In genomic region chr9:57068266-57068665, GRCm38 (mm10) we compare ENCODE assay signal across 20 mouse cellular contexts. TPM values are rescaled to one million over a fixed set of nuclear protein-coding genes. Genes with fewer than 3 reads are reported as not detected.
DNase-seq lines count a peak whose midpoint lies in the region; ATAC-seq lines count a peak whose summit lies in the region.
"Had no signal": no experiment of that assay in that cellular context is flagged by ENCODE, and none has a peak within 500 bp of the region (broad histone marks: within the 10 kb centered on the region; RNA-seq: fewer than 3 reads in every experiment).

No protein-coding gene starts in this region.

- no peak overlapping the region for H3K4me2 ChIP-seq in liver, embryonic 15.5 days
- H3K4me2 ChIP-seq: embryonic facial prominence, embryonic 13.5 days; forebrain, embryonic 12.5 days; hindbrain, embryonic 12.5 days had no signal

- H3K27ac ChIP-seq in liver, embryonic 15.5 days (replicated peaks): peak overlapping the region; percentile 42
- H3K27ac ChIP-seq: embryonic facial prominence, embryonic 13.5 days; forebrain, embryonic 12.5 days; heart, embryonic 10.5 days; hindbrain, embryonic 12.5 days had no signal

- no peak overlapping the region for H3K9ac ChIP-seq in liver, embryonic 15.5 days
- H3K9ac ChIP-seq: embryonic facial prominence, embryonic 13.5 days; forebrain, embryonic 12.5 days; hindbrain, embryonic 12.5 days had no signal

- peak; percentile 21 to 28 for DNase-seq in kidney, postnatal 36 days
- DNase-seq in kidney, postnatal 10 days: no peak
- DNase-seq in ZHBTc4 (ENCODE audit: low read depth, low spot score): peak; percentile 55
- DNase-seq in gastrocnemius, postnatal 36 days: no peak
- no peak for DNase-seq in adrenal gland, adult 2 months
- DNase-seq: adrenal gland, postnatal 14 days; cerebellum, adult 11-12 months; cerebellum, adult 9-10 months; cerebellum, postnatal 36 days; heart, adult 18-20 months; heart, postnatal 10 days; heart, postnatal 4 days had no signal

- WGBS in liver, embryonic 15.5 days (ENCODE audit: insufficient replicate concordance): 53% methylated on average over 3 of the region's 3 CpGs

- no peaks in the 10 kb centered on the region for H3K27me3 ChIP-seq in liver, embryonic 15.5 days
- H3K27me3 ChIP-seq: CH12.LX; embryonic facial prominence, embryonic 13.5 days; forebrain, embryonic 12.5 days; hindbrain, embryonic 12.5 days had no signal

- H3K4me1 ChIP-seq in liver, embryonic 15.5 days (replicated peaks): peaks cover 32% of the 10 kb centered on the region

- no peak for ATAC-seq in liver, embryonic 15.5 days (ENCODE audit: insufficient read depth)
- ATAC-seq: forebrain, embryonic 16.5 days; hindbrain, embryonic 16.5 days had no signal

- intact Hi-C loops in gastrocnemius, postnatal 36 days (cut with DNase I): no loop called here

- H3K36me3 ChIP-seq in liver, embryonic 15.5 days (replicated peaks): no peaks in the 10 kb centered on the region

- H3K9me3 ChIP-seq in liver, embryonic 15.5 days (replicated peaks): no peaks in the 10 kb centered on the region
- H3K9me3 ChIP-seq: embryonic facial prominence, embryonic 13.5 days; forebrain, embryonic 12.5 days; heart, embryonic 10.5 days; hindbrain, embryonic 12.5 days had no signal

- no peak overlapping the region for H3K4me3 ChIP-seq in liver, embryonic 15.5 days (replicated peaks)
- H3K4me3 ChIP-seq: embryonic facial prominence, embryonic 13.5 days; forebrain, embryonic 12.5 days; heart, embryonic 10.5 days; hindbrain, embryonic 12.5 days had no signal

RNA-seq across cellular contexts. Expression of gene Sin3a, which starts 3.6 kb away (rescaled TPM):
- polyA plus RNA-seq in liver, embryonic 15.5 days (2015; fragmentation: Nextera tagmentation; extraction: Ambion mirVana): 13.3 and 14.1 TPM in 2 replicates
- total RNA-seq in gastrocnemius, postnatal 36 days (2021): 10 to 100 TPM; 14.3 to 21.3 TPM
- total RNA-seq in adrenal gland, adult 2 months (2021): 10 to 100 TPM; 46.2 to 49.2 TPM
- polyA plus RNA-seq in adrenal gland, adult 2 months (2012; rRNA removed): 71.0 and 101 TPM in 2 replicates

Comparison
In these comparisons a context has a peak if more than half of its experiments do, and no peak if none do; other contexts are left out.
1. DNase-seq: peak in kidney, postnatal 36 days (2 of 2) and ZHBTc4 (single experiment); none in kidney, postnatal 10 days (single experiment), gastrocnemius, postnatal 36 days (0 of 2) and adrenal gland, adult 2 months (single experiment).